Mouse (Mus musculus) lung, embryonic 16.5 days (tissue): Measurements from ENCODE around the gene Spag8. TPM values are rescaled to one million over a fixed set of nuclear protein-coding genes. Genes with fewer than 3 reads are reported as not detected.

Experiments used
- ATAC-seq: fragments of 200-750 bp; cut with Nextera tagmentation; 2 replicates; pipeline ENCODE4 v1.8.0; 2017; ENCODE audit warnings: low read depth, mild to moderate bottlenecking, moderate library complexity
- H3K27ac ChIP-seq: fragments of 300-500 bp; sonication (generic); 2 replicates; pipeline ENCODE4 v1.5.1; 2014; ENCODE audit warnings: mild to moderate bottlenecking, control low read depth, low read length
- H3K27me3 ChIP-seq: fragments of 300-500 bp; sonication (generic); 2 replicates; pipeline ENCODE4 v1.6.1; 2014; ENCODE audit warnings: low read depth, low read length, mixed read lengths; ENCODE audit not compliant: control insufficient read depth, insufficient read depth
- H3K36me3 ChIP-seq: fragments of 300-500 bp; sonication (generic); 2 replicates; pipeline ENCODE4 v1.6.1; 2014; ENCODE audit warnings: low read length; ENCODE audit not compliant: control insufficient read depth, insufficient read depth
- H3K4me1 ChIP-seq: fragments of 300-500 bp; sonication (generic); replicated peaks from 2 replicates; pipeline ENCODE4 v1.6.1; 2014; ENCODE audit warnings: low read length, mixed read lengths; ENCODE audit not compliant: control insufficient read depth, insufficient read depth
- H3K4me2 ChIP-seq: fragments of 300-500 bp; sonication (generic); 2 replicates; pipeline ENCODE4 v1.6.1; 2014; ENCODE audit warnings: low read depth, low read length, control low read depth
- H3K4me3 ChIP-seq: fragments of 300-500 bp; sonication (generic); 2 replicates; pipeline ENCODE4 v1.5.1; 2014; ENCODE audit warnings: mild to moderate bottlenecking, low read length, control low read depth
- H3K9ac ChIP-seq: fragments of 300-500 bp; sonication (generic); 2 replicates; pipeline ENCODE4 v1.6.1; 2014; ENCODE audit warnings: low read length, control low read depth
- H3K9me3 ChIP-seq: fragments of 300-500 bp; sonication (generic); 2 replicates; pipeline ENCODE4 v1.6.1; 2016; ENCODE audit warnings: low read length; ENCODE audit not compliant: control insufficient read depth
- WGBS: fragments of 180-500 bp; shearing (Covaris S2); extraction: QIAGEN DNeasy Blood & Tissue Kit; methylation state at CpG from one replicate; pipeline ENCODE4 v1.1.7; 2014; 5-methylcytosine and 5-hydroxymethylcytosine counted together
- polyA plus RNA-seq: library from polyadenylated mRNA; unstranded; fragments of >200 nt; fragmentation: Nextera tagmentation; extraction: Ambion mirVana; gene quantifications from 2 replicates; pipeline ENCODE4 v1.2.1, GENCODE M21; 2015

The Spag8 gene
- polyA plus RNA-seq, 1 experiment from 2014 or later: 9.0 TPM

GRCm38 (mm10) chr4:43679416-43680043, 26.1 kb upstream of the Spag8 start:
- no peak overlapping the region for H3K4me2 ChIP-seq
- no peaks in the 10 kb centered on the region for H3K9me3 ChIP-seq
- H3K4me3 ChIP-seq: no peak overlapping the region
- 76% methylated on average over 7 of the region's 7 CpGs for WGBS
- no peak for ATAC-seq
- no peaks in the 10 kb centered on the region for H3K4me1 ChIP-seq
- no peak overlapping the region for H3K27ac ChIP-seq
- peaks cover 5% of the 10 kb centered on the region; the same call in 1 of the 2 replicates for H3K36me3 ChIP-seq
- no peak overlapping the region for H3K9ac ChIP-seq
- H3K27me3 ChIP-seq: no peaks in the 10 kb centered on the region

- no peak overlapping the region for H3K4me3 ChIP-seq
- 90% methylated on average over 6 of the region's 6 CpGs for WGBS
These were observed 25.1 kb upstream of the Spag8 start for GRCm38 (mm10) chr4:43678541-43678940.

GRCm38 (mm10) chr4:43675608-43676007, 22.2 kb upstream of the Spag8 start:
- Histone ChIP-seq H3K36me3 (no peaks in the 10 kb centered on the region), H3K27ac (no peak overlapping the region), H3K4me1 (0 out of 2 replicates have a peak, but pooled peaks cover 2% of the 10 kb centered on the region), H3K4me2 (no peak overlapping the region), H3K9me3 (no peaks in the 10 kb centered on the region), H3K9ac (no peak overlapping the region), H3K4me3 (no peak overlapping the region), H3K27me3 (no peaks in the 10 kb centered on the region)
- no peak for ATAC-seq
- WGBS: 68% methylated on average over 4 of the region's 4 CpGs

More at GRCm38 (mm10) chr4:43678541-43678940, 25.1 kb upstream of the Spag8 start:
- Histone ChIP-seq H3K4me1 (0 out of 2 replicates have a peak, but pooled peaks cover 2% of the 10 kb centered on the region), H3K36me3 (peaks cover 5% of the 10 kb centered on the region; the same call in 1 of the 2 replicates), H3K9ac (no peak overlapping the region), H3K9me3 (no peaks in the 10 kb centered on the region), H3K4me2 (no peak overlapping the region), H3K27ac (no peak overlapping the region), H3K27me3 (no peaks in the 10 kb centered on the region)
- no peak for ATAC-seq

- no peaks in the 10 kb centered on the region for H3K9me3 ChIP-seq
- WGBS: 71% methylated on average over 5 of the region's 5 CpGs
- no peak overlapping the region for H3K4me2 ChIP-seq
- no peak overlapping the region for H3K4me3 ChIP-seq
- no peak overlapping the region for H3K9ac ChIP-seq
- H3K4me1 ChIP-seq: peaks cover 4% of the 10 kb centered on the region; the same call in 1 of the 2 replicates
- ATAC-seq: no peak
- no peaks in the 10 kb centered on the region for H3K27me3 ChIP-seq
- no peak overlapping the region for H3K27ac ChIP-seq
- H3K36me3 ChIP-seq: no peaks in the 10 kb centered on the region
These were observed 21.6 kb upstream of the Spag8 start for GRCm38 (mm10) chr4:43674974-43675373.

- WGBS: 70% methylated on average over 8 of the region's 8 CpGs
- H3K27ac ChIP-seq: 0 out of 2 replicates have a peak overlapping the region, but pooled peaks have one; percentile 29
- no peaks in the 10 kb centered on the region for H3K27me3 ChIP-seq
These were observed 20.3 kb upstream of the Spag8 start for GRCm38 (mm10) chr4:43673703-43674102.

GRCm38 (mm10) chr4:43672070-43672469, 18.7 kb upstream of the Spag8 start:
- H3K27me3 ChIP-seq: no peaks in the 10 kb centered on the region
- no peak overlapping the region for H3K9ac ChIP-seq
- no peak overlapping the region for H3K4me3 ChIP-seq
- no peaks in the 10 kb centered on the region for H3K9me3 ChIP-seq
- WGBS: 8% methylated on average over 2 of the region's 2 CpGs
- peaks cover 12% of the 10 kb centered on the region; the same call in 1 of the 2 replicates for H3K4me1 ChIP-seq
- no peaks in the 10 kb centered on the region for H3K36me3 ChIP-seq
- ATAC-seq: peak; percentile 20; the same call in 1 of the 2 replicates
- no peak overlapping the region for H3K4me2 ChIP-seq
- H3K27ac ChIP-seq: no peak overlapping the region

More at GRCm38 (mm10) chr4:43673703-43674102, 20.3 kb upstream of the Spag8 start:
- Histone ChIP-seq H3K36me3 (no peaks in the 10 kb centered on the region), H3K4me1 (peaks cover 9% of the 10 kb centered on the region; the same call in 1 of the 2 replicates), H3K4me2 (no peak overlapping the region), H3K4me3 (no peak overlapping the region), H3K9me3 (no peaks in the 10 kb centered on the region), H3K9ac (no peak overlapping the region)
- no peak for ATAC-seq

GRCm38 (mm10) chr4:43669428-43669794, 16.0 kb upstream of the Spag8 start:
- H3K27ac ChIP-seq: peak overlapping the region; percentile 4
- peak overlapping the region; percentile 91 for H3K9ac ChIP-seq
- peak overlapping the region; percentile 80 for H3K4me3 ChIP-seq
- WGBS: 0% methylated on average over 25 of the region's 25 CpGs
- peak; percentile 87 for ATAC-seq
- no peaks in the 10 kb centered on the region for H3K9me3 ChIP-seq
- peaks cover 9% of the 10 kb centered on the region; the same call in 1 of the 2 replicates for H3K27me3 ChIP-seq
- no peaks in the 10 kb centered on the region for H3K36me3 ChIP-seq
- H3K4me2 ChIP-seq: peak overlapping the region; percentile 68
- H3K4me1 ChIP-seq: peaks cover 12% of the 10 kb centered on the region; the same call in 1 of the 2 replicates

- peak; percentile 96 for ATAC-seq
- Histone ChIP-seq H3K4me1 (peaks cover 12% of the 10 kb centered on the region; the same call in 1 of the 2 replicates), H3K9ac (peak within 1 kb of the TSS; percentile 91), H3K27me3 (peaks cover 9% of the 10 kb centered on the region; the same call in 1 of the 2 replicates), H3K4me3 (peak within 1 kb of the TSS; percentile 80), H3K4me2 (peak within 1 kb of the TSS; percentile 68), H3K27ac (peak within 1 kb of the TSS; percentile 14), H3K36me3 (no peaks in the 10 kb centered on the region), H3K9me3 (no peaks in the 10 kb centered on the region)
- WGBS: 1% methylated on average over 28 of the region's 41 CpGs
These were observed 15.5 kb upstream of the Spag8 start, which contains the start of the genes Tmem8b and Fam221b for GRCm38 (mm10) chr4:43668782-43669427. Gene Tmem8b, plus strand, starts transcription at chr4:43668971. Gene Fam221b, minus strand, starts transcription at chr4:43669145.

GRCm38 (mm10) chr4:43666412-43666811, 13.0 kb upstream of the Spag8 start:
- Histone ChIP-seq H3K4me3 (no peak overlapping the region), H3K9me3 (no peaks in the 10 kb centered on the region), H3K9ac (no peak overlapping the region), H3K27me3 (peaks cover 16% of the 10 kb centered on the region), H3K4me1 (peaks cover 10% of the 10 kb centered on the region; the same call in 1 of the 2 replicates), H3K27ac (no peak overlapping the region), H3K36me3 (no peaks in the 10 kb centered on the region), H3K4me2 (no peak overlapping the region)
- 19% methylated on average over 4 of the region's 4 CpGs for WGBS
- no peak for ATAC-seq
